Mouse (Mus musculus): ENCODE data around the gene Neurl2.

GRCm38 (mm10) chr2:164822636-164823165 lies 10.6 kb downstream of the Neurl2 start, which contains the start of gene Zswim1:
- peak; percentile 83; the same call in 1 of the 2 replicates for TF ChIP-seq POLR2A (IDR thresholded peaks at IDR 0.05; ENCODE audit: borderline replicate concordance, extremely low read depth, low read depth, low read length)
- no peak for TF ChIP-seq CTCF (IDR thresholded peaks at IDR 0.05; ENCODE audit: insufficient read depth, low read length)

All from lung, adult 2 months (tissue).